Mouse (Mus musculus) kidney, postnatal 25 days (tissue): Measurements from ENCODE around the gene Lamtor2.

ENCODE experiments used
- DNase-seq, 2 experiments: peaks; one replicate each; pipeline ENCODE4 v3.0.0; 2021; ENCODE audit warnings: mixed read lengths in 2 of 2

Gene Lamtor2

DNA sequence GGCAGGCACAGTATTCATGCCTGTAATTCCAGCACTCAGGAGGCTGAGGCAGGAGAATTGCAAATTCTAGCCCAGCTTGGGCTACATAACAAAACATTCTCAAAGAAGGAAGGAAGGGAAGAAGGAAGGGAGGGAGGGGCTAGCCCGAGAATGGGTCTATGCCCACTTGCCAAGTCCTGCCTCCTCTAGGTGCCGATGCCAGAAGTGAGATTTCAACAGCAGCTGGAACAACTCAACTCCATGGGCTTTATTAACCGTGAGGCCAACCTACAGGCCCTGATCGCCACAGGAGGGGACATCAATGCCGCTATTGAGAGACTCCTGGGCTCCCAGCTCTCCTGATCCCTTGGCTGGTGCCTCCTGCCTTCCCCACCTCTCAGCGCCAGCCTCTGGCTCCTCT, 15.0 kb upstream of the Lamtor2 start:
- no peak for DNase-seq

GRCm38 (mm10) chr3:88566536-88567061, 13.7 kb upstream of the Lamtor2 start:
- DNase-seq = no peak

DNA sequence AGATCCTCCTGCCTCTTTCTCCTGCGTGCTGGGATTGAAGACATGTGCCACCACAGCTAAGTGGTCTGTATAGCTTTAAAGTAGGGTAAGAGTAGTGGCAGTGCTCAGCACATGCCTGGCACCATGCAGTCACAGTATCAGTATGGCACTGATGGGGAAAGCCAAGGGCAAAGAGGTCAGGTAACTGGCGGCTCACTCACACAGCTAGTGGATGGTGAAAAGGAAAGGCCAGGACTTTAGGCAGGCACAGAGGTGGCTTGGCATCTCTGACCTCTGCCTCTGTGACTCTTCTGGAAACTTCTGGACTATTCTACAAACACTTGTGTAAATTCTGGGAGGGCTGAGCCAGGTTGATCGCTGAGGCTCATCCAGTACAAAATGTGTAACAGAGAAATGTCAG, 13.2 kb upstream of the Lamtor2 start:
- no peak for DNase-seq

GRCm38 (mm10) chr3:88563966-88564365, 11.1 kb upstream of the Lamtor2 start:
- no peak for DNase-seq

- DNase-seq = no peak
Measured at GRCm38 (mm10) chr3:88563442-88563841, 10.6 kb upstream of the Lamtor2 start.

- peak; percentile 65 to 67 for DNase-seq
Measured at GRCm38 (mm10) chr3:88561989-88562388, 9.1 kb upstream of the Lamtor2 start.

DNA sequence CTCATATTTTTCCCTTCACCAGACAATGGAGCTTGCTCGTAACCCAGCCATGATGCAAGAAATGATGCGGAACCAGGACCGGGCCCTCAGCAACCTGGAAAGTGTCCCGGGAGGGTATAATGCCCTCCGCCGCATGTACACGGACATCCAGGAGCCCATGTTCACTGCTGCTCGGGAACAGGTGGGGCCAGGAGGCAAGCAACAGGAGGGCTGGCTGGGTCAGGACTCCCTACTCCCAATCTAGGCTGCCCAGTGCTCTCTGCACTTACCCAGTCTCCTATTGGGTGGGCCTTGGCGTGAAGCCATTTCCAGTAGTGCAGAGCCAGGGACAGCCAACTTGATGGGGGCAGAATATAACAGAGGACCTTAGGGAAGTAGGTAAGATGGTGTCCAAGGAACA, 6.7 kb upstream of the Lamtor2 start:
- no peak for DNase-seq

DNA sequence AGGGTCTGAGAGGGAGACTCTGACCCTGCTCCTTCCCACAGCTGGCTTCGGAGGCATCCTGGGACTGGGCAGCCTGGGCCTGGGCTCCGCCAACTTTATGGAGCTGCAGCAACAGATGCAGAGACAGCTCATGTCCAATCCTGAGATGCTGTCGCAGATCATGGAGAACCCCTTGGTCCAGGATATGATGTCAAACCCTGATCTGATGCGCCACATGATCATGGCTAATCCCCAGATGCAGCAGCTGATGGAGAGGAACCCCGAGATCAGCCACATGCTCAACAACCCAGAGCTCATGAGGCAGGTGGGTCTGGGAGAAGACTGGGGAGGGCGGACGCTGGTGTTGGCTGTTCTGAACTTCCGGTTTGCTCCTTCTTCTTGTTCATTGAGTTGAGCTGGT, 3.7 kb upstream of the Lamtor2 start:
- DNase-seq = no peak

DNA sequence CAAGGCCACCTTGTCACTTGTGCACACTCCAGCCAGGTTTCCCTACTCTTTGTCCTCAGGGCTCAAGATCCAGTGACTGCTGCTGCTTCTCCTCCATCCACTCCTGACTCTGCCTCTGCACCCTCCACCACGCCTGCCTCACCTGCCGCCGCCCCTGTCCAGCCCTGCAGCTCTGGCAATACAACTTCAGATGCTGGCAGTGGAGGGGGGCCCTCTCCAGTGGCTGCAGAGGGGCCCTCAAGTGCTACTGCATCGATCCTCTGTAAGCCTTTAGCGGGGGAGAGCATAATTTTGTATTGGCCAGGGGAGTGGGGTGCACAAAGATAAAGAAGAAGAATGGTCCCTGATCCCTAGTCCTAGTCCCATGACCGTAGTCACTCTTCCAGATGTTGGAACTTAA, 2.9 kb upstream of the Lamtor2 start:
- DNase-seq = no peak

GRCm38 (mm10) chr3:88555069-88555605, 2.3 kb upstream of the Lamtor2 start:
- DNase-seq = no peak

DNA sequence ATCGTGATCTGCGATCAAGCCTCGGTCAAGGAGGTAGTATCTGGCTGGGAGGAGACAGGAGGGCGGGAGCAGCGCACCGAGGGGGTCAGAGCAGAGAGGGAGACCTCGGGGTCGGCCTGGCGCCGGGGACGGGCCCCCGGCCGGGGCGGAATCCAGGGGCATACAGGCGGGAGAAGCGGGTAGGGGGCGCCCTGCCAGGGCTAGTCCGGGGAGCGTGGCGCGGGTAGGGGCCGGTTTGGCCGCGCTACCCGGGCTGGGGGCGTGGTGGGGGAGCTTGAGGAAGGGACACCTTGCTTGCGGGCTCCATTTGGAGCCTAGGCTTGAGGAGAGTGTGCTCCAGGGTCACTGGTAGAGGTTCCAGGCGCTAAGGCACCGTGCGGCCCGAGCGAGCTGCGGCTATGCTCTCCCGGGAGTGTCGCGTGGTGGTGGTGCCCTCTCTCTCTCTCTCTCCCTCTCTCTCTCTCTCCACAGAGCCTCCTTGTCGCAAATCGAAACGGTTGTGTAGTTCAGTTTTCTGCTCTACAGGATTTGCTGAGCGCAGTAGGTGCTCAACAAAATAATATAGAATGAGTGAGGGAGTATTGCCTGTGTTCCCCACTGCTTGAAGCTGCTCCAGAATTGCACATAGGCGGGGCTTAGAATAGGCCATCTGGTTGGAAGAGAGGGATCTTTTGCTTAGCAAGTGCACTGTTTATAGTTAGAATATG, 1.2 kb upstream of the Lamtor2 start:
- peak; percentile 39 to 52 for DNase-seq

DNA sequence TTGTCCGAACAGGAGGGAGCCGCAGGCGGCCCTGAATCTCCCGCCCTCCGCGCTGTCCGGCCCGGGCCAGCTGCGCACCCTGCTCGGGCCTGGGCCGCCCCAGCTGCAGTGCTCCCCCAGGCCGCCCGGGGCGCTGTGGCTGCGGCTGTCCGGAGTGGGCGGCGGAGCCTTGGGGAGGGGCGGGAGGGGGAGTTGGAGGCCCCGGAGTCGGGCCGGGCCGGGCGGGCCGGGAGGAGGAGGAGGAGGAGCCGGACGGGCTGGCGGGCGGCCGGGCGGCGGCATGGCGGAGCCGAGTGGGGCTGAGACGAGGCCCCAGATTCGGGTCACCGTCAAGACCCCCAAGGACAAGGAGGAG, 628 bp upstream of the Lamtor2 start, which contains the start of gene Ubqln4:
Gene Ubqln4 (plus strand): TSS at position 234 of the 355 bp plus-strand sequence.
- peak; percentile 89 to 94 for DNase-seq

- no peak for DNase-seq
Measured at GRCm38 (mm10) chr3:88552082-88552645, 710 bp downstream of the Lamtor2 start.

- DNase-seq = peak; percentile 36 to 45
Measured at GRCm38 (mm10) chr3:88551586-88551985, 1.3 kb downstream of the Lamtor2 start.

GRCm38 (mm10) chr3:88548180-88548917, 4.5 kb downstream of the Lamtor2 start, which contains the start of gene Rab25:
Gene Rab25 (minus strand): TSS chr3:88548300.
- peak; percentile 69 to 86 for DNase-seq

GRCm38 (mm10) chr3:88546674-88547418, 6.0 kb downstream of the Lamtor2 start:
- peak in 1 of 2 experiments; percentile 35 for DNase-seq

DNA sequence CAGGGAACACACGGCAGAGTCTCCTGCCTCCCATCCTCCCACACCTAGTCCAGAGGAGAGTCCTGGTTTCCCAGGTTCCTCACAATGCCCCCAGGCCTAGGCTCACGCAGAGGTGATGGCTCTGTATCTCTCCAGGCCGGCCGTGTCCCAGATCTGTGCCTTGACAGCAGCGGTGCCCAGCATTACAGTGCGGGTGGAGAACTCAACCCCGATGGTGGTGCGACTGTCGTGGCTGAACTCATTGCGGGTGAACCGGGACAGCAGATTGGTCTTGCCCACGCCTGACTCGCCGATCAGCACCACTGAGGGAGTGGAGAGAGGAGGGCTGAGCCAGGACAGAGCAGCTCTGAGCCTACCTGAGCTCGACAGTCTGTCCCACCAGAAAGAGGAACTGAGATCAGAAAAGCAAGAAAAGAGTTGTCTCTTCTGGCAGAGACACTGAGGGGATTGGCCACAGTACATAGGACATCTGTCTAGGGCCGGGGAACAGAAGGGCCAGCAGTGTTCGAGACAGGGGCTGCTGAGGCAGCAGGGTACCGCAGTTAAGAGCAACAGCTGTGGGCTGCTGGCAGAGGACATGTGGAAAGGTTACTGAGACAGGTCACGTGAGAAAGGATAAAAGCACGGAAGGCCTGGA, 7.8 kb downstream of the Lamtor2 start:
- peak in 1 of 2 experiments; percentile 36 for DNase-seq

GRCm38 (mm10) chr3:88544514-88544913, 8.4 kb downstream of the Lamtor2 start:
- DNase-seq = peak; percentile 52 to 53

DNA sequence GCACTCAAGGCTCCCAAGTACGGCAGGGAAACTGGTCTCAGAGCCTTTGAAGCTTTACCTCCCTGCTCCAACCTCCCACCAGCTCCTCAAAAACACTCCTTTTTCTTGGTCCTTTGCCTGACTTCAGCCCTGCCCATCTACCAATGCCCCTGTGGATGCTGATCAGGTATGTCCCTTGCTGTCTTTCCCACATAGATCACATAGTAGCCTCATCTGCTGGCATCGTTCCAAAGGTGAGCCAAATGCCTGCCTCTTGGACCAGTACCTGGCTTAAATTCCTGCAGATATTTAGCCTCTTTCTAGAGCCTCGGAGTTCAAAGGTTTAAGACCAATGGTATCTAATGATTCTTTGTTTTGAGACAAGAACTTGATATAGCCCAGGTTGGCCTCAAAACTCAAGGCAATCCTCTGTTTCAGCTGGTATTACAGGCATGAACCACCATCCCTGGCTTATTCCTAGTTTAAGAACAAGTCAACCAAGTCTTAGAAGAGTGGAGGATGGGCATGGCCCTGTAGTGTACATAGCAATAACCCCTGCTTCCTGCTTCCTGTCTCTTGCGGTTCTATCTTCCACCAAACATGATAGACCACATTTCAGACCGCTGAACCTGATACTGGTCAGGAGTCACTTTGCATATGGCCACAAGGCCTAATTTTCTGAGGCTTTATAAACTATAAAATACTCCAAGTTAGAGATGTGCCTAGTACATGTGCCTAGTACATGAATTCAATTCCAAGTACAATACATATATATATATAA, 9.0 kb downstream of the Lamtor2 start:
- peak in 1 of 2 experiments; percentile 41 for DNase-seq

GRCm38 (mm10) chr3:88543174-88543573, 9.7 kb downstream of the Lamtor2 start:
- peak in 1 of 2 experiments; percentile 35 for DNase-seq

DNA sequence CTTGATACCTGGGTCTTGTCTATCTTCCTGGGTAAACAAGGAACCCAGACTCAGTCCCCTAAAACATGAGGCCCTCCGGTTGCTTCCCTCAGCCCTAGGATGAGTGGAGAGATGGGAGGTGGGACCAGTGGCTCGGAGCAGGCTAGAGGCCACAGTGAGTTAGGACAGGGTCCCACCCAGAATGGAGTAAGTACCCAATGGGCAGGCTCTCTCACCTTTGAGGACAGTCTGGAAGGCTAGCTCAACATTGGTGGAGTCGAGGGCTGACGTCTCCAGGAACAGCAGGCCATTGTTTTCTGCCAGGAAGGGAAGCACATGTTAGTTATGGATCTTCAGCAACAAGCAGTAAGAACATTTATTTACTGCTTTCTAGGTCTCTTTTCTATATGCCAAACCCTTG, 10.4 kb downstream of the Lamtor2 start:
- no peak for DNase-seq
